Comparison of ENCODE assay signal across 31 mouse cellular contexts in the genomic region with DNA sequence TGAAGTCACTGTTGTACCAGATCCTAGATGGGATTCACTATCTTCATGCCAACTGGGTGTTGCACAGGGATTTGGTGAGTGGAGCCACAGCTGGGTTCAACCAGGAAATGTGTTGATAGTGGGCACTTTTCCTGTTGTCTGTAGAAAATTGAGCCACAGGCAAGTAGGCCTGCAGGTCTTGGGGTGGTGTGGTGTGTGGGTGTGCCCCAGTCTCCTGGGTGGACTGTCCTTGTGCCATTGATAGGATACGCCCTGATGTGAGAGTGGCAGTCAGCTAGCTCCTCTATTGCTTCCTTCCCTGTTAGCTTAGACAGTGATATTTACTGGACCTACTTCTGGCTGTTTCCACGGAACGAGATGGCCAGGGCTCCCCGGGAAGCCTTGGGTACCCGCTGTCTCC. TPM values are rescaled to one million over a fixed set of nuclear protein-coding genes. Genes with fewer than 3 reads are reported as not detected.
DNase-seq lines count a peak whose midpoint lies in the region; ATAC-seq and TF ChIP-seq lines count a peak whose summit lies in the region.
"Had no signal": no experiment of that assay in that cellular context is flagged by ENCODE, and none has a peak within 500 bp of the region (broad histone marks: within the 10 kb centered on the region; RNA-seq: fewer than 3 reads in every experiment).

No protein-coding gene starts in this region.

- no peak overlapping the region for H3K4me3 ChIP-seq in neural tube, embryonic 13.5 days
- no peak overlapping the region for H3K4me3 ChIP-seq in liver, embryonic 14.5 days (ENCODE audit: insufficient read depth in 1 of 2, low read depth in 2 of 2, low read length in 2 of 2)
- H3K4me3 ChIP-seq in midbrain, embryonic 13.5 days (replicated peaks), result no peak overlapping the region
- H3K4me3 ChIP-seq in forebrain, embryonic 13.5 days, result no peak overlapping the region
- H3K4me3 ChIP-seq: embryonic facial prominence, embryonic 15.5 days; forebrain, embryonic 10.5 days; gastrocnemius, adult 2 months; heart, adult 2 months; heart, embryonic 13.5 days; intestine, embryonic 15.5 days; limb, embryonic 10.5 days; limb, embryonic 15.5 days; lung, embryonic 15.5 days; midbrain, embryonic 12.5 days had no signal

- no peak for TF ChIP-seq CTCF in liver, embryonic 14.5 days (IDR thresholded peaks at IDR 0.05; ENCODE audit: low read depth)

- no peak for ATAC-seq in neural tube, embryonic 13.5 days (ENCODE audit: low read depth)
- ATAC-seq in erythroid progenitor cell, adult 5-6 weeks (replicated peaks; ENCODE audit: low FRiP score, poor library complexity, severe bottlenecking), result peak; percentile 91
- peak; percentile 89 for ATAC-seq in liver, embryonic 14.5 days (ENCODE audit: insufficient read depth)
- ATAC-seq in midbrain, embryonic 13.5 days, result no peak
- no peak for ATAC-seq in forebrain, embryonic 13.5 days
- ATAC-seq: CD4-positive, CD25-positive, alpha-beta regulatory T cell, adult 4 months; forebrain, embryonic 16.5 days; hindbrain, postnatal 0 days; intestine, embryonic 15.5 days had no signal

- no peak overlapping the region for H3K9ac ChIP-seq in neural tube, embryonic 13.5 days
- H3K9ac ChIP-seq in liver, embryonic 14.5 days (replicated peaks), result peak overlapping the region; percentile 6
- no peak overlapping the region for H3K9ac ChIP-seq in midbrain, embryonic 13.5 days (replicated peaks)
- no peak overlapping the region for H3K9ac ChIP-seq in forebrain, embryonic 13.5 days
- H3K9ac ChIP-seq: embryonic facial prominence, embryonic 15.5 days; heart, embryonic 13.5 days; intestine, embryonic 15.5 days; limb, embryonic 15.5 days; lung, embryonic 15.5 days; midbrain, embryonic 12.5 days had no signal

- DNase-seq in neural tube, embryonic 10.5 days (ENCODE audit: extremely low spot score, low spot score), result no peak
- DNase-seq in liver, embryonic 14.5 days (ENCODE audit: low read depth in 3 of 3, low spot score in 3 of 3), result peak in 2 of 3 experiments; percentile 31 to 37
- no peak for DNase-seq in layer of hippocampus, adult 8-10 months (ENCODE audit: low spot score in 2 of 2)
- DNase-seq: adrenal gland, postnatal 14 days; cerebellum, adult 18-20 months; cerebellum, postnatal 10 days; gastrocnemius, adult 2 months; gastrocnemius, postnatal 36 days; heart, adult 2 months; heart, postnatal 14 days; kidney, adult 2 months; kidney, postnatal 4 days; right cerebral cortex, adult 18-20 months; spleen, adult 18-20 months; thymus, postnatal 4 days had no signal

- TF ChIP-seq EP300 in liver, embryonic 14.5 days (IDR thresholded peaks at IDR 0.05; ENCODE audit: low read depth), result no peak

- 83% methylated on average over 5 of the region's 5 CpGs for WGBS in neural tube, embryonic 13.5 days
- WGBS in liver, embryonic 14.5 days (ENCODE audit: insufficient replicate concordance), result 76% methylated on average over 5 of the region's 5 CpGs
- WGBS in midbrain, embryonic 13.5 days, result 91% methylated on average over 5 of the region's 5 CpGs
- WGBS in forebrain, embryonic 13.5 days, result 87% methylated on average over 5 of the region's 5 CpGs

- H3K36me3 ChIP-seq in neural tube, embryonic 13.5 days, result peaks cover 13% of the 10 kb centered on the region; the same call in 1 of the 2 replicates
- H3K36me3 ChIP-seq in liver, embryonic 14.5 days (replicated peaks; ENCODE audit: control insufficient read depth, insufficient read depth, low read depth), result peaks cover 40% of the 10 kb centered on the region
- peaks cover 24% of the 10 kb centered on the region for H3K36me3 ChIP-seq in midbrain, embryonic 13.5 days
- peaks cover 31% of the 10 kb centered on the region; the same call in 1 of the 2 replicates for H3K36me3 ChIP-seq in forebrain, embryonic 13.5 days (ENCODE audit: poor library complexity, severe bottlenecking)

- H3K4me2 ChIP-seq in neural tube, embryonic 13.5 days, result no peak overlapping the region
- peak overlapping the region; percentile 51 for H3K4me2 ChIP-seq in liver, embryonic 14.5 days (ENCODE audit: low read depth)
- H3K4me2 ChIP-seq in midbrain, embryonic 13.5 days (replicated peaks), result no peak overlapping the region
- no peak overlapping the region for H3K4me2 ChIP-seq in forebrain, embryonic 13.5 days
- H3K4me2 ChIP-seq: embryonic facial prominence, embryonic 15.5 days; heart, embryonic 13.5 days; intestine, embryonic 15.5 days; limb, embryonic 15.5 days; lung, embryonic 15.5 days; midbrain, embryonic 12.5 days had no signal

- no peaks in the 10 kb centered on the region for H3K4me1 ChIP-seq in neural tube, embryonic 13.5 days (replicated peaks)
- peaks cover 14 to 19% of the 10 kb centered on the region in 2 experiments for H3K4me1 ChIP-seq in liver, embryonic 14.5 days (replicated peaks; ENCODE audit: control insufficient read depth in 2 of 2, insufficient read depth in 2 of 2, low read length in 1 of 2)
- H3K4me1 ChIP-seq in midbrain, embryonic 13.5 days (replicated peaks), result no peaks in the 10 kb centered on the region
- H3K4me1 ChIP-seq in forebrain, embryonic 13.5 days, result no peaks in the 10 kb centered on the region
- H3K4me1 ChIP-seq: embryonic facial prominence, embryonic 15.5 days; forebrain, embryonic 10.5 days; intestine, embryonic 15.5 days; limb, embryonic 10.5 days; limb, embryonic 15.5 days; lung, embryonic 15.5 days; midbrain, embryonic 12.5 days had no signal

- 0 out of 2 replicates have a peak overlapping the region, but pooled peaks have one; percentile 1 for H3K27ac ChIP-seq in neural tube, embryonic 13.5 days (replicated peaks)
- peak overlapping the region; percentile 49 for H3K27ac ChIP-seq in liver, embryonic 14.5 days
- no peak overlapping the region for H3K27ac ChIP-seq in midbrain, embryonic 13.5 days
- H3K27ac ChIP-seq in forebrain, embryonic 13.5 days, result no peak overlapping the region
- H3K27ac ChIP-seq: embryonic facial prominence, embryonic 15.5 days; forebrain, embryonic 10.5 days; gastrocnemius, adult 2 months; heart, adult 2 months; heart, embryonic 13.5 days; hindbrain, postnatal 0 days; intestine, embryonic 15.5 days; kidney, postnatal 0 days; limb, embryonic 10.5 days; limb, embryonic 15.5 days; lung, embryonic 15.5 days; midbrain, embryonic 12.5 days had no signal

- H3K9me3 ChIP-seq in neural tube, embryonic 13.5 days, result no peaks in the 10 kb centered on the region
- H3K9me3 ChIP-seq in liver, embryonic 14.5 days (ENCODE audit: control insufficient read depth, low read length), result no peaks in the 10 kb centered on the region
- no peaks in the 10 kb centered on the region for H3K9me3 ChIP-seq in midbrain, embryonic 13.5 days
- H3K9me3 ChIP-seq in forebrain, embryonic 13.5 days (replicated peaks), result no peaks in the 10 kb centered on the region
- H3K9me3 ChIP-seq: embryonic facial prominence, embryonic 15.5 days; forebrain, embryonic 10.5 days; heart, embryonic 13.5 days; intestine, embryonic 15.5 days; limb, embryonic 10.5 days; limb, embryonic 15.5 days; lung, embryonic 15.5 days; midbrain, embryonic 12.5 days had no signal

- H3K27me3 ChIP-seq in neural tube, embryonic 13.5 days, result no peaks in the 10 kb centered on the region
- H3K27me3 ChIP-seq in liver, embryonic 14.5 days (ENCODE audit: control insufficient read depth, insufficient read depth, low read length), result no peaks in the 10 kb centered on the region
- H3K27me3 ChIP-seq in midbrain, embryonic 13.5 days, result no peaks in the 10 kb centered on the region
- no peaks in the 10 kb centered on the region for H3K27me3 ChIP-seq in forebrain, embryonic 13.5 days
- H3K27me3 ChIP-seq: embryonic facial prominence, embryonic 15.5 days; heart, embryonic 13.5 days; intestine, embryonic 15.5 days; limb, embryonic 15.5 days; lung, embryonic 15.5 days; midbrain, embryonic 12.5 days had no signal

RNA-seq across cellular contexts. Expression of gene Cdk8, which starts 40.6 kb away (rescaled TPM):
- 20.4 and 21.7 TPM in 2 replicates for polyA plus RNA-seq in neural tube, embryonic 13.5 days (2015; fragmentation: Nextera tagmentation; extraction: Ambion mirVana)
- 74.2 and 103 TPM in 2 replicates for total RNA-seq in erythroid progenitor cell, adult 5-6 weeks (2015; ENCODE audit: low replicate concordance)
- total RNA-seq in erythroid progenitor cell, adult 5-6 weeks (2017; ENCODE audit: low replicate concordance), result 72.0 and 97.0 TPM in 2 replicates
- polyA plus RNA-seq in liver, embryonic 14.5 days (2012; rRNA removed), result 36.6 and 42.5 TPM in 2 replicates
- 25.8 and 28.5 TPM in 2 replicates for polyA plus RNA-seq in liver, embryonic 14.5 days (2014; fragmentation: Nextera tagmentation; extraction: Ambion mirVana)
- 21.8 and 25.6 TPM in 2 replicates for polyA plus RNA-seq in midbrain, embryonic 13.5 days (2015; fragmentation: Nextera tagmentation; extraction: Ambion mirVana)
- 15.8 and 18.9 TPM in 2 replicates for polyA plus RNA-seq in forebrain, embryonic 13.5 days (2015; fragmentation: Nextera tagmentation; extraction: Ambion mirVana)
- total RNA-seq in layer of hippocampus, adult 8-10 months (2022), result 10 to 100 TPM; 37.7 to 47.3 (median 42.7) TPM

RNA-seq across cellular contexts. Expression of gene Rnf6, which starts 50.3 kb away (rescaled TPM):
- 26.7 and 30.3 TPM in 2 replicates for polyA plus RNA-seq in neural tube, embryonic 13.5 days (2015; fragmentation: Nextera tagmentation; extraction: Ambion mirVana)
- 23.4 and 24.3 TPM in 2 replicates for total RNA-seq in erythroid progenitor cell, adult 5-6 weeks (2015; ENCODE audit: low replicate concordance)
- total RNA-seq in erythroid progenitor cell, adult 5-6 weeks (2017; ENCODE audit: low replicate concordance), result 25.0 and 58.8 TPM in 2 replicates
- polyA plus RNA-seq in liver, embryonic 14.5 days (2012; rRNA removed), result 8.3 and 13.2 TPM in 2 replicates
- polyA plus RNA-seq in liver, embryonic 14.5 days (2014; fragmentation: Nextera tagmentation; extraction: Ambion mirVana), result 18.9 and 19.4 TPM in 2 replicates
- polyA plus RNA-seq in midbrain, embryonic 13.5 days (2015; fragmentation: Nextera tagmentation; extraction: Ambion mirVana), result 26.2 and 27.9 TPM in 2 replicates
- 27.1 TPM in 2 replicates for polyA plus RNA-seq in forebrain, embryonic 13.5 days (2015; fragmentation: Nextera tagmentation; extraction: Ambion mirVana)
- 10 to 100 TPM; 61.5 to 72.1 (median 64.0) TPM for total RNA-seq in layer of hippocampus, adult 8-10 months (2022)

Comparison
In these comparisons a context has a peak if more than half of its experiments do, and no peak if none do; other contexts are left out.
1. ATAC-seq: peak in erythroid progenitor cell, adult 5-6 weeks (single experiment) and liver, embryonic 14.5 days (single experiment); none in neural tube, embryonic 13.5 days (single experiment), midbrain, embryonic 13.5 days (single experiment) and forebrain, embryonic 13.5 days (single experiment).
2. H3K27ac ChIP-seq: peak in neural tube, embryonic 13.5 days (single experiment) and liver, embryonic 14.5 days (single experiment); none in midbrain, embryonic 13.5 days (single experiment) and forebrain, embryonic 13.5 days (single experiment).
3. DNase-seq: peak in liver, embryonic 14.5 days (2 of 3); none in neural tube, embryonic 10.5 days (single experiment) and layer of hippocampus, adult 8-10 months (0 of 2).